Mouse (Mus musculus) forebrain, postnatal 0 days (tissue): ENCODE data around the gene Psmb10. TPM values are rescaled to one million over a fixed set of nuclear protein-coding genes. Genes with fewer than 3 reads are reported as not detected.
A peak's percentile ranks its signal among the peaks of the same experiment; 100 is the strongest.
"Not testable (repeated sequence)": the region's sequence is repeated elsewhere in the genome, so short reads cannot be mapped to it uniquely, and the experiment has no call there.

Experiments used
- ATAC-seq: fragments of 200-750 bp; cut with Nextera tagmentation; 2 replicates; pipeline ENCODE4 v1.8.0; 2017; ENCODE audit warnings: mild to moderate bottlenecking, moderate library complexity
- DNase-seq: peaks from one replicate; pipeline ENCODE4 v3.0.0-alpha.2; 2015
- H3K27ac ChIP-seq: fragments of 300-500 bp; sonication (generic); 2 replicates; pipeline ENCODE4 v1.5.1; 2014; ENCODE audit warnings: low read depth, mild to moderate bottlenecking, antibody characterized with exemption, low read length, moderate library complexity, mixed read lengths
- H3K27me3 ChIP-seq: fragments of 300-500 bp; sonication (generic); 2 replicates; pipeline ENCODE4 v1.6.1; 2014; ENCODE audit warnings: mild to moderate bottlenecking, low read length, mixed read lengths; ENCODE audit not compliant: insufficient read depth
- H3K36me3 ChIP-seq: fragments of 300-500 bp; sonication (generic); 2 replicates; pipeline ENCODE4 v1.6.1; 2014; ENCODE audit warnings: mild to moderate bottlenecking, moderate library complexity; ENCODE audit not compliant: insufficient read depth
- H3K4me1 ChIP-seq: fragments of 300-500 bp; sonication (generic); 2 replicates; pipeline ENCODE4 v1.6.1; 2014; ENCODE audit warnings: antibody characterized with exemption; ENCODE audit not compliant: insufficient read depth
- H3K4me2 ChIP-seq: fragments of 300-500 bp; sonication (generic); 2 replicates; pipeline ENCODE4 v1.6.1; 2014; ENCODE audit warnings: low read depth, mild to moderate bottlenecking, moderate library complexity
- H3K4me3 ChIP-seq: fragments of 300-500 bp; sonication (generic); 2 replicates; pipeline ENCODE4 v1.5.1; 2014; ENCODE audit warnings: low read depth, low read length, mixed read lengths
- H3K9ac ChIP-seq: fragments of 300-500 bp; sonication (generic); 2 replicates; pipeline ENCODE4 v1.6.1; 2014; ENCODE audit warnings: mild to moderate bottlenecking
- H3K9me3 ChIP-seq: fragments of 300-500 bp; sonication (generic); 2 replicates; pipeline ENCODE4 v1.6.1; 2016; ENCODE audit warnings: low read length
- CTCF ChIP-seq: sonication (generic); IDR thresholded peaks from 2 replicates; pipeline ENCODE4 v1.5.1; 2016; ENCODE audit warnings: antibody characterized with exemption, control low read depth, low read depth
- WGBS: fragments of 180-500 bp; shearing (Covaris S2); extraction: QIAGEN DNeasy Blood & Tissue Kit; methylation state at CpG from one replicate; pipeline ENCODE4 v1.1.7; 2014; 5-methylcytosine and 5-hydroxymethylcytosine counted together
- polyA plus RNA-seq: library from polyadenylated mRNA; unstranded; fragments of >200 nt; fragmentation: Nextera tagmentation; extraction: Ambion mirVana; gene quantifications from 2 replicates; pipeline ENCODE4 v1.2.1, GENCODE M21; 2015
- total RNA-seq: library from RNA; depleted of rRNA; stranded (reverse); fragments of >200 nt; gene quantifications from 2 replicates; pipeline ENCODE4 v1.2.3, GENCODE M21; 2014; rRNA removed

Psmb10 gene
- 46.5 and 63.7 TPM in 2 replicates for total RNA-seq
- polyA plus RNA-seq: 86.2 and 95.8 TPM in 2 replicates

GRCm38 (mm10) chr8:105938306-105938669 lies at the start of gene Psmb10:
TSS of gene Psmb10 (minus strand) at chr8:105938444.
- TF ChIP-seq CTCF: peak; percentile 19; the same call in 1 of the 2 replicates
- 30% methylated on average over 4 of the region's 4 CpGs for WGBS
- Histone ChIP-seq H3K9ac (peak within 1 kb of the TSS; percentile 89), H3K4me2 (peak within 1 kb of the TSS; percentile 94), H3K27ac (peak within 1 kb of the TSS; percentile 81), H3K9me3 (no peaks in the 10 kb centered on the region), H3K36me3 (no peaks in the 10 kb centered on the region), H3K4me3 (peak within 1 kb of the TSS; percentile 58), H3K4me1 (peaks cover 6% of the 10 kb centered on the region; the same call in 1 of the 2 replicates), H3K27me3 (no peaks in the 10 kb centered on the region)
- DNase-seq (no peak), ATAC-seq (no peak)

- H3K9me3 ChIP-seq, H3K27ac ChIP-seq, H3K27me3 ChIP-seq, DNase-seq, H3K4me2 ChIP-seq, H3K4me1 ChIP-seq, H3K4me3 ChIP-seq, ATAC-seq, H3K36me3 ChIP-seq, H3K9ac ChIP-seq: not testable (repeated sequence)
- 84% methylated on average over 11 of the region's 11 CpGs for WGBS
Observed at GRCm38 (mm10) chr8:105983406-105983805, 45.2 kb upstream of the Psmb10 start.

- Histone ChIP-seq H3K27me3 (no peaks in the 10 kb centered on the region), H3K9ac (no peak overlapping the region), H3K4me2 (no peak overlapping the region)
Observed at GRCm38 (mm10) chr8:105981146-105981545, 42.9 kb upstream of the Psmb10 start.

GRCm38 (mm10) chr8:105979325-105979724 lies 41.1 kb upstream of the Psmb10 start, which contains the start of gene Dpep3:
TSS of gene Dpep3 (minus strand) at chr8:105979429.
- Histone ChIP-seq H3K9me3 (no peaks in the 10 kb centered on the region), H3K9ac (no peak within 1 kb of the TSS), H3K27me3 (no peaks in the 10 kb centered on the region), H3K36me3 (no peaks in the 10 kb centered on the region), H3K4me1 (no peaks in the 10 kb centered on the region), H3K27ac (no peak within 1 kb of the TSS), H3K4me2 (no peak within 1 kb of the TSS), H3K4me3 (no peak within 1 kb of the TSS)
- 91% methylated on average over 15 of the region's 15 CpGs for WGBS
- ATAC-seq (no peak), DNase-seq (no peak)
- no peak for TF ChIP-seq CTCF

More at GRCm38 (mm10) chr8:105981146-105981545, 42.9 kb upstream of the Psmb10 start:
- Histone ChIP-seq H3K9me3 (no peaks in the 10 kb centered on the region), H3K4me1 (no peaks in the 10 kb centered on the region), H3K36me3 (no peaks in the 10 kb centered on the region), H3K4me3 (no peak overlapping the region), H3K27ac (no peak overlapping the region)
- WGBS: 91% methylated on average over 1 of the region's 1 CpGs
- DNase-seq (no peak), ATAC-seq (no peak)
- TF ChIP-seq CTCF: no peak

GRCm38 (mm10) chr8:105975363-105975762 lies 37.1 kb upstream of the Psmb10 start:
- no peaks in the 10 kb centered on the region for H3K9me3 ChIP-seq
- no peak overlapping the region for H3K9ac ChIP-seq
- WGBS: 64% methylated on average over 7 of the region's 7 CpGs
- H3K4me3 ChIP-seq: no peak overlapping the region
- no peaks in the 10 kb centered on the region for H3K27me3 ChIP-seq
- ATAC-seq (no peak), DNase-seq (no peak)
- H3K27ac ChIP-seq: no peak overlapping the region
- no peak for TF ChIP-seq CTCF
- no peaks in the 10 kb centered on the region for H3K4me1 ChIP-seq
- H3K4me2 ChIP-seq: no peak overlapping the region
- H3K36me3 ChIP-seq: no peaks in the 10 kb centered on the region

- WGBS: 74% methylated on average over 8 of the region's 8 CpGs
- H3K27me3 ChIP-seq: peaks cover 15% of the 10 kb centered on the region
- DNase-seq (no peak), ATAC-seq (no peak)
- TF ChIP-seq CTCF: no peak
- no peaks in the 10 kb centered on the region for H3K9me3 ChIP-seq
- H3K4me1 ChIP-seq: no peaks in the 10 kb centered on the region; the same call in 1 of the 2 replicates
- H3K4me2 ChIP-seq: no peak overlapping the region
- H3K36me3 ChIP-seq: no peaks in the 10 kb centered on the region
- no peak overlapping the region for H3K9ac ChIP-seq
- H3K27ac ChIP-seq: no peak overlapping the region
- H3K4me3 ChIP-seq: no peak overlapping the region
Observed at GRCm38 (mm10) chr8:105971019-105971720, 32.9 kb upstream of the Psmb10 start.

DNA sequence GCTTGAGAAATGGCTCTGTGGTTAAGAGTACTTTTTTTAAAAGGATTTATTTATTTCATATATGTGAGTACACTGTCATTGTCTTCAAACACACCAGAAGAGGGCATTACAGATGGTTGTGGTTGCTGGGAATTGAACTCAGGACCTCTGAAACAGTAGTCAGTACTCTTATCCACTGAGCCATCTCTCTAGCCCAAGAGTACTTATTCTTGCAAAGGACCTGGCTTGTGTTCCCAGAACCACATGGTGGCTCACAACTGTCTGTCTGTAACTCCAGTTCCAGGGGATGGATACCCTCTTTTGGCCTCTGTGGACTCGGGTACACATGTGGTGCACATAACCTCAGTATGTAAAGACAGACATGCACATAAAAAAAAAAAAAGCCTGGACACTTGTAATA lies 31.1 kb upstream of the Psmb10 start:
- no peak for TF ChIP-seq CTCF

More for the DNA sequence above, 31.1 kb upstream of the Psmb10 start:
- no peak for ATAC-seq
- H3K27me3 ChIP-seq: peaks cover 15% of the 10 kb centered on the region
- no peak overlapping the region for H3K27ac ChIP-seq
- H3K4me1 ChIP-seq: no peaks in the 10 kb centered on the region; the same call in 1 of the 2 replicates
- DNase-seq: no peak
- H3K9me3 ChIP-seq: no peaks in the 10 kb centered on the region
- no peaks in the 10 kb centered on the region for H3K36me3 ChIP-seq
- H3K4me2 ChIP-seq: no peak overlapping the region
- H3K4me3 ChIP-seq: no peak overlapping the region
- no peak overlapping the region for H3K9ac ChIP-seq
- WGBS: 68% methylated on average over 1 of the region's 1 CpGs
